Mouse (Mus musculus) left cerebral cortex, adult 9 months (tissue): ENCODE measurements around the gene Cisd3.
"Not testable (repeated sequence)": the region's sequence is repeated elsewhere in the genome, so short reads cannot be mapped to it uniquely, and the experiment has no call there.

Experiments used
- DNase-seq, 2 experiments: peaks; one replicate each; pipeline ENCODE4 v3.0.0; 2022; ENCODE audit warnings: low spot score in 2 of 2

Gene Cisd3

GRCm38 (mm10) chr11:97686322-97686908 lies 789 bp downstream of the Cisd3 start:
- no peak for DNase-seq

- DNase-seq, result no peak
Observed at GRCm38 (mm10) chr11:97687061-97687460, 1.4 kb downstream of the Cisd3 start.

- no peak for DNase-seq
Observed at GRCm38 (mm10) chr11:97689861-97690260, 4.2 kb downstream of the Cisd3 start.

GRCm38 (mm10) chr11:97694435-97694834 lies 8.8 kb downstream of the Cisd3 start:
- no peak for DNase-seq

- no peak for DNase-seq
Observed at GRCm38 (mm10) chr11:97694921-97695711, 9.5 kb downstream of the Cisd3 start.

- no peak for DNase-seq
Observed at GRCm38 (mm10) chr11:97695712-97696401, 10.2 kb downstream of the Cisd3 start.

GRCm38 (mm10) chr11:97696669-97697068 lies 11.0 kb downstream of the Cisd3 start:
- DNase-seq, result no peak

- no peak for DNase-seq
Observed at GRCm38 (mm10) chr11:97697199-97697890, 11.7 kb downstream of the Cisd3 start.

GRCm38 (mm10) chr11:97697891-97698529 lies 12.4 kb downstream of the Cisd3 start:
- no peak for DNase-seq

GRCm38 (mm10) chr11:97698741-97699611 lies 13.3 kb downstream of the Cisd3 start:
- DNase-seq, result no peak

GRCm38 (mm10) chr11:97699626-97700002 lies 14.0 kb downstream of the Cisd3 start:
- DNase-seq, result peak; percentile 74 to 86

- DNase-seq, result no peak
Observed at GRCm38 (mm10) chr11:97700003-97700745, 14.5 kb downstream of the Cisd3 start, which contains the start of gene Pcgf2. TSS of gene Pcgf2 (minus strand) at chr11:97700497.

- DNase-seq, result no peak
Observed at GRCm38 (mm10) chr11:97700746-97701580, 15.3 kb downstream of the Cisd3 start.

GRCm38 (mm10) chr11:97701581-97702392 lies 16.2 kb downstream of the Cisd3 start:
- no peak for DNase-seq

GRCm38 (mm10) chr11:97702393-97702745 lies 16.7 kb downstream of the Cisd3 start:
- peak; percentile 70 to 92 for DNase-seq

- peak; percentile 99 to 100 for DNase-seq
Observed at GRCm38 (mm10) chr11:97703039-97703826, 17.6 kb downstream of the Cisd3 start, which contains the start of gene Psmb3. TSS of gene Psmb3 (plus strand) at chr11:97703399.

- not testable (repeated sequence) for DNase-seq
Observed at GRCm38 (mm10) chr11:97710067-97710466, 24.4 kb downstream of the Cisd3 start.
